Mouse (Mus musculus): ENCODE data around the gene Klrk1. TPM values are rescaled to one million over a fixed set of nuclear protein-coding genes. Genes with fewer than 3 reads are reported as not detected.

Gene Klrk1
- polyA plus RNA-seq, 1 experiment from 2014 or later, result 0.30 TPM

DNA sequence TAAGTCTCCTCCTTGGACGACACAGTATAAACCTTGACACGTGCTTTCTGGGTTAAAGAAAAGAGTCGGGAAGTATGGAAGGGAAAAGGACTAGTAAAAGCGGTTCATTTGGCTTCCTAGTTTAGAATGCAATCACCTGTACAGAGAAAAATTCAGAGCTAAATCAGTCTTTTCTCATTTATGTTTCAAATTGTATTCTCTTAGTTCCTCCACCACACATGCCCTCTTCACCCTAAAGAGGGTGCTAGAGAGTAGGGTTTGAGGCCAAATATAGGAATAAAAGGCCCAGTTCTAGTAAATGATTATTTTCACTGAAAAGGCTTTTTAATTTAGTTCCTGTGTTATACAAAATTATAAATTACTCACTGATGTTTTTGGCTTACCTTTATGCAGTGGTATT lies 42.4 kb downstream of the Klrk1 start:
- H3K9me3 ChIP-seq (ENCODE audit: control insufficient read depth, low read length), result no peaks in the 10 kb centered on the region
- 67% methylated on average over 4 of the region's 4 CpGs for WGBS
- no peak for ATAC-seq (ENCODE audit: low read depth)
- no peak overlapping the region for H3K4me3 ChIP-seq (ENCODE audit: low read length)
- no peak overlapping the region for H3K27ac ChIP-seq (ENCODE audit: low read length)
- H3K4me2 ChIP-seq (ENCODE audit: low read depth, low read length), result no peak overlapping the region
- H3K36me3 ChIP-seq (ENCODE audit: control insufficient read depth, insufficient read depth, low read length), result no peaks in the 10 kb centered on the region
- H3K27me3 ChIP-seq (ENCODE audit: control insufficient read depth, insufficient read depth, low read depth, low read length), result no peaks in the 10 kb centered on the region
- H3K4me1 ChIP-seq (replicated peaks; ENCODE audit: control insufficient read depth, insufficient read depth, low read length), result no peaks in the 10 kb centered on the region
- no peak overlapping the region for H3K9ac ChIP-seq (ENCODE audit: low read length)

- Histone ChIP-seq H3K27me3 (ENCODE audit: control insufficient read depth, insufficient read depth, low read depth, low read length) (no peaks in the 10 kb centered on the region), H3K36me3 (ENCODE audit: control insufficient read depth, insufficient read depth, low read length) (no peaks in the 10 kb centered on the region), H3K9me3 (ENCODE audit: control insufficient read depth, low read length) (no peaks in the 10 kb centered on the region), H3K4me1 (replicated peaks; ENCODE audit: control insufficient read depth, insufficient read depth, low read length) (no peaks in the 10 kb centered on the region), H3K27ac (ENCODE audit: low read length) (no peak within 1 kb of the TSS), H3K4me2 (ENCODE audit: low read depth, low read length) (no peak within 1 kb of the TSS), H3K9ac (ENCODE audit: low read length) (no peak within 1 kb of the TSS), H3K4me3 (ENCODE audit: low read length) (no peak within 1 kb of the TSS)
- ATAC-seq (ENCODE audit: low read depth), result no peak
- 89% methylated on average over 8 of the region's 8 CpGs for WGBS
These were observed 46.1 kb downstream of the Klrk1 start, which contains the start of gene Klre1 for GRCm38 (mm10) chr6:129577605-129578004. Klre1 (plus strand) TSS chr6:129577905.

DNA sequence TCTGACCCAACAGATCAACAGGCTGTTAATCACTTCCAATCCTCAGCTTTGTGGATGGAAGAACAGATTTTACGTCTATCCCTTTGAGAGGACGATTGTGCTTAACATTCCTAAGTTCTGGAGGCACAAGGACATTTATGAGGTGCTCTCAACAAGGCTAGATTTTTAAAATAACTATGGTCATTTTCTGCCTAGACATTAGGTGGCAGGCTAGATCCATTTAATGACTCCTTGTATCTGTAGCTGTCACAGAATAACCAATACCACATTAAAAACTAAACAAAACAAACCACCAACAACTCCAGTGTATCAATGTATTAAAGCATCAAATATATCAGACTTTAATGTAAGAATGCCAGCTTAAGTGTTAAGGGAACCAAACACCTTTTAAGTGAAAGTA lies 48.3 kb downstream of the Klrk1 start:
- no peaks in the 10 kb centered on the region for H3K27me3 ChIP-seq (ENCODE audit: control insufficient read depth, insufficient read depth, low read depth, low read length)
- no peak overlapping the region for H3K27ac ChIP-seq (ENCODE audit: low read length)
- WGBS, result 17% methylated on average over 2 of the region's 2 CpGs
- H3K36me3 ChIP-seq (ENCODE audit: control insufficient read depth, insufficient read depth, low read length), result no peaks in the 10 kb centered on the region
- H3K4me2 ChIP-seq (ENCODE audit: low read depth, low read length), result no peak overlapping the region
- H3K9me3 ChIP-seq (ENCODE audit: control insufficient read depth, low read length), result no peaks in the 10 kb centered on the region
- ATAC-seq (ENCODE audit: low read depth), result no peak
- H3K4me1 ChIP-seq (replicated peaks; ENCODE audit: control insufficient read depth, insufficient read depth, low read length), result no peaks in the 10 kb centered on the region
- H3K4me3 ChIP-seq (ENCODE audit: low read length), result no peak overlapping the region
- H3K9ac ChIP-seq (ENCODE audit: low read length), result no peak overlapping the region

DNA sequence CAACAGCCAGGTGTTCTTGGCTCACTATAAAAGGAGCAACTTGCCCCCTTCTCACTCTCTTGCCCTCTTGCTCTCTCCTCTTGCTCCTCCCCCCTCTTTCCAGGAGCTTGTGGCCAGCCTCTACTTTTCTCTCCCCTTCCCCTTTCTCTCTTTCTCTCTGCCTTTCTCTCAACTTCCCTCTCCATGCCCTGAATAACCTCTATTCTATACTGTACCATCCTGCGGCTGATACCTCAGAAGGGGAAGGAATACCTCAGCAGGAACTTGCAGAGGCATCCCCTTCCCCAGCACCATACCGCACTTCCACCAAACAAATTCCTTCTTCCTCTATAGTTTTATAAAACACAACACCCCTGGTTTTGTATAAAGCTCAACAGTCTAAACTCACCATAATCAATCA lies 58.4 kb downstream of the Klrk1 start:
- H3K4me1 ChIP-seq (replicated peaks; ENCODE audit: control insufficient read depth, insufficient read depth, low read length), result no peaks in the 10 kb centered on the region
- no peaks in the 10 kb centered on the region for H3K36me3 ChIP-seq (ENCODE audit: control insufficient read depth, insufficient read depth, low read length)
- no peaks in the 10 kb centered on the region for H3K27me3 ChIP-seq (ENCODE audit: control insufficient read depth, insufficient read depth, low read depth, low read length)
- no peak overlapping the region for H3K4me2 ChIP-seq (ENCODE audit: low read depth, low read length)
- ATAC-seq (ENCODE audit: low read depth), result no peak
- H3K27ac ChIP-seq (ENCODE audit: low read length), result no peak overlapping the region
- H3K9me3 ChIP-seq (ENCODE audit: control insufficient read depth, low read length), result no peaks in the 10 kb centered on the region
- WGBS, result 77% methylated on average over 2 of the region's 2 CpGs
- H3K4me3 ChIP-seq (ENCODE audit: low read length), result no peak overlapping the region
- no peak overlapping the region for H3K9ac ChIP-seq (ENCODE audit: low read length)

Other genes starting within 250 kb of the Klrk1 start
- 0.36 and 0.50 TPM in 2 replicates for gene Clec12b, start 238.0 kb downstream of the Klrk1 start, polyA plus RNA-seq (2015; fragmentation: Nextera tagmentation; extraction: Ambion mirVana)
- 2.8 and 3.7 TPM in 2 replicates for gene Clec1b, start 226.6 kb downstream of the Klrk1 start, polyA plus RNA-seq (2015; fragmentation: Nextera tagmentation; extraction: Ambion mirVana)
- gene Clec9a, start 215.0 kb downstream of the Klrk1 start, polyA plus RNA-seq (2015; fragmentation: Nextera tagmentation; extraction: Ambion mirVana), result 1.5 and 1.6 TPM in 2 replicates
- gene Clec1a, start 171.9 kb downstream of the Klrk1 start, polyA plus RNA-seq (2015; fragmentation: Nextera tagmentation; extraction: Ambion mirVana), result 35.9 and 37.0 TPM in 2 replicates
- 0.11 and 0.15 TPM in 2 replicates for gene Olr1, start 116.7 kb downstream of the Klrk1 start, polyA plus RNA-seq (2015; fragmentation: Nextera tagmentation; extraction: Ambion mirVana)
- gene Tmem52b, start 111.3 kb downstream of the Klrk1 start, polyA plus RNA-seq (2015; fragmentation: Nextera tagmentation; extraction: Ambion mirVana), result 0.09 TPM in 1 of 2 replicates, not detected in the other
- 48.0 and 48.3 TPM in 2 replicates for gene Gabarapl1, start 90.7 kb downstream of the Klrk1 start, polyA plus RNA-seq (2015; fragmentation: Nextera tagmentation; extraction: Ambion mirVana)
- not detected in 2 replicates for gene Klre1, start 46.0 kb downstream of the Klrk1 start, polyA plus RNA-seq (2015; fragmentation: Nextera tagmentation; extraction: Ambion mirVana)
- gene Klrd1, start 32.1 kb downstream of the Klrk1 start, polyA plus RNA-seq (2015; fragmentation: Nextera tagmentation; extraction: Ambion mirVana), result 0.51 and 2.0 TPM in 2 replicates
- not detected in 2 replicates for gene Klrc3, start 19.5 kb upstream of the Klrk1 start, polyA plus RNA-seq (2015; fragmentation: Nextera tagmentation; extraction: Ambion mirVana)
- not detected in 2 replicates for gene Klrc2, start 36.8 kb upstream of the Klrk1 start, polyA plus RNA-seq (2015; fragmentation: Nextera tagmentation; extraction: Ambion mirVana)
- 0.15 and 0.20 TPM in 2 replicates for gene Klrc1, start 55.1 kb upstream of the Klrk1 start, polyA plus RNA-seq (2015; fragmentation: Nextera tagmentation; extraction: Ambion mirVana)
- gene Klri1, start 93.3 kb upstream of the Klrk1 start, polyA plus RNA-seq (2015; fragmentation: Nextera tagmentation; extraction: Ambion mirVana), result not detected in 2 replicates
- not detected in 2 replicates for gene Klri2, start 116.6 kb upstream of the Klrk1 start, polyA plus RNA-seq (2015; fragmentation: Nextera tagmentation; extraction: Ambion mirVana)
- gene Gm156, start 160.4 kb upstream of the Klrk1 start, polyA plus RNA-seq (2015; fragmentation: Nextera tagmentation; extraction: Ambion mirVana), result not detected in 2 replicates
- gene Gm17631, start 238.8 kb upstream of the Klrk1 start, polyA plus RNA-seq (2015; fragmentation: Nextera tagmentation; extraction: Ambion mirVana), result not detected in 2 replicates

Data from lung, embryonic 16.5 days (tissue).